Mouse (Mus musculus) lung, postnatal 0 days (tissue): ENCODE results near the gene Cep170.

Source experiments
- CTCF ChIP-seq: IDR thresholded peaks from 2 replicates; pipeline ENCODE4 v1.5.1; 2016; ENCODE audit warnings: antibody characterized with exemption, mild to moderate bottlenecking
- EP300 ChIP-seq: IDR thresholded peaks from 2 replicates; pipeline ENCODE4 v1.6.1; 2016; ENCODE audit warnings: antibody characterized with exemption, mild to moderate bottlenecking, control low read depth

DNA sequence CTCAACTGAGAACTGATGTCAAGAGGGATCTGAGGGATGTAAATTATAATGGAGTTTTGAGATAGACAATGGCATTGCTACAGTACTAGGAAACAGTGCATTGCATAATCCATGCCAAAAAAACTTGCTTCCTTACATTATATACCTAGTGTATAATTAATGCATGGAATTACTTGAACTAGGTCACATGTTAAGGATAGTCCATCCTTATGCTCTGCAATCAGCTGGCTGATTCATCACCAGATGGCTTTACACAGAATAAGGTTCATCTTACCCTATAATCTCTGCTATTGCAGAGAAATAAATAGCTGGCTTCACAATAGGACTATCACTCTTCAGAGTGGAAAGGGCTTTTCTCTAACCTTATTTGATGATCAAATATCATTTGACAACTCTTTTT is 15.2 kb downstream of the Cep170 start:
- TF ChIP-seq CTCF (no peak), EP300 (no peak)
